Mouse (Mus musculus): ENCODE data around the gene Nrros. TPM values are rescaled to one million over a fixed set of nuclear protein-coding genes. Genes with fewer than 3 reads are reported as not detected.

The Nrros gene
- 8.9 and 9.1 TPM in 2 replicates for polyA plus RNA-seq (2016; fragmentation: Nextera tagmentation; extraction: Ambion mirVana)

DNA sequence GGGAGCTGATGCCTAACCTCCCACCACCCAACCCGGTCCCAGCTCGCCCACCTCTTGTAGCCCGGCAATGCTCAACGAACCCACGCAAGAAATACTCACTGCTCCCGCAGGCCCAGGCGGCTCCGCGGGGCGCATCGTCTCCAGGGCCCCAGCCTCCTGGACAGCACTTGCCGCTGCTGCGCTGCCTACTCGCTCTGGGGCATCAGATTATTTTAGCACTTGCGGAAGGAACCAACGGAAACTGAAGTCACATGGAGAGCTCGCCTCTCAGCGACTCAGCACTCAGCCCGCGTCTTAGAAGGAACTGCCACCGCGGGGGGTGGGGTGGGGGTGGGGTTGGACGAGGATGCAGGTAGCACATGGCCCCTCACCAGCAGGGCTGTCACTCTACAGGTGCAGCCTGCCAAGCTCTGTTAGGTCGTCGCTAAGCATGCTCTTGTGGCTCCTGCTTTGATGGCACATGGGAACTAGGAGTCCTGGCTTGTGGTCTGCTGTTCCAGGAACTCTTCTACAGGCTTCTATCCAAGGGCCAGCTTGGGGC is at the start of gene Nrros:
Gene Nrros, minus strand, starts transcription at position 314 of the 541 bp plus-strand sequence.
- H3K27ac ChIP-seq (replicated peaks) = peak within 1 kb of the TSS; percentile 71; the same call in 1 of the 2 replicates
- peaks cover 27% of the 10 kb centered on the region for H3K27me3 ChIP-seq (ENCODE audit: low read depth, poor library complexity, severe bottlenecking)
- H3K9me3 ChIP-seq (replicated peaks) = no peaks in the 10 kb centered on the region
- H3K4me3 ChIP-seq = peak within 1 kb of the TSS; percentile 52
- no peaks in the 10 kb centered on the region for H3K36me3 ChIP-seq
- 3% methylated on average over 25 of the region's 25 CpGs for WGBS
- DNase-seq (ENCODE audit: low spot score) = peak; percentile 29
- peaks cover 10% of the 10 kb centered on the region for H3K4me1 ChIP-seq

DNA sequence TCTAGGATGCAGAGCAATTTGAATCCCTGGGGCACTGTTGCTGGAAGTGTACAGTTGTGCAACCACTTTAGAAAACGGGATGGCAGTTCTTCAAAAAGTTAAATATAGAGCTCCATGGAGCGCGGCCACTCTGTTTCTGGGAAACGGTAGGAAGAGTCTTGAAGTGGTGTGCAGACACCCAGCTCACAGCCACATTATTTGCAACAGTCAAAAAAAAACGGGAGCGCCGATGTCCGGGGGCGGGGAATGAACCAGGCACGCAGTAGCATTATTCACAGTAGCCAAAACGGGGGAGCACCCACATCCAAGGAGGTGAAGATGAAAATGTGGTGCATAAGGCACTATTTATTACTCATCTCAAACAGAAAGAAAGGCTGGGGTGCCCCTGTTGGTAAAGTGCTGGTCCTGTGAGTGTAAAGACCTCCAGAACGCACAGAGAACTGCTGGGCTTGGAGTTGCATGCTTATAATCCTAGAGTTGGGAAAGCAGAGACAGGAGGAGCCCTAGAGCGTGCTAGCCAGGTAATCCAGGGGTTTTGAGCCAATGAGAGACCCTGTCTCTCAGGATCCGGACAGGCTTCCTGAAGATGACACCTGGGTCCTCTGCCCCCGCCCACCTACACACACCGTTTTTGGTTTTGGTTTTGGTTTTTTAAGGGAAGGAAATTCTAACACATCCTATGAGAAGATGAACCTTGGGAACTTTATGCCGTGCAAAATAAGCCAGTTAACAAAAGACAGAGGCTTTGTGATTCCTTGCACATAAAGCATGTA is 49.6 kb upstream of the Nrros start:
- 82% methylated on average over 17 of the region's 17 CpGs for WGBS
- Histone ChIP-seq H3K4me3 (no peak overlapping the region), H3K27ac (replicated peaks) (no peak overlapping the region), H3K27me3 (ENCODE audit: low read depth, poor library complexity, severe bottlenecking) (no peaks in the 10 kb centered on the region), H3K36me3 (no peaks in the 10 kb centered on the region), H3K4me1 (no peaks in the 10 kb centered on the region), H3K9me3 (replicated peaks) (peaks cover 7% of the 10 kb centered on the region)
- DNase-seq (ENCODE audit: low spot score) = no peak

- Histone ChIP-seq H3K36me3 (no peaks in the 10 kb centered on the region), H3K4me1 (no peaks in the 10 kb centered on the region), H3K4me3 (no peak overlapping the region), H3K27me3 (ENCODE audit: low read depth, poor library complexity, severe bottlenecking) (no peaks in the 10 kb centered on the region), H3K27ac (replicated peaks) (no peak overlapping the region), H3K9me3 (replicated peaks) (peaks cover 15% of the 10 kb centered on the region)
- DNase-seq (ENCODE audit: low spot score) = no peak
Measured at GRCm38 (mm10) chr16:32214156-32214555, 48.8 kb upstream of the Nrros start.

DNA sequence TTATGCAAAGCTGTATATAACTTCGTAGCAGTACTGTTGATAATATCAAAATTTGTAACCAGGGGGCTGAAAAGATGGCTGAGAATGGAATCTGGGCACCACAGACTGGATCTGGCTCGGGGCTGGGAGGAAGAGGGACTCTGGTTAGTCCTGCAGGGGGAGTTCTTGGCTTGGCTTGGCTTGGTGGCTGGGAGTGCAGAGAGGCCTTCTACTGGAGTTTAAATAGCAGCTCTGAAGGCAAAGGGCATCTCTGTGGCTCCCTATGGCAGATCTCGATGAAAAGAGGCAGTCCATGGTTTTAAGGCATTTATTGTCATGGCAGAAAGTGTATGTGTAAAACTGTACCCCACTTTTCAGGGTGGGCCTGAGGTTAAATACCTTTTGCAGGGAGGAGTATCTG is 39.5 kb upstream of the Nrros start:
- peaks cover 7% of the 10 kb centered on the region for H3K4me1 ChIP-seq
- H3K36me3 ChIP-seq = no peaks in the 10 kb centered on the region
- DNase-seq (ENCODE audit: low spot score) = no peak
- no peak overlapping the region for H3K27ac ChIP-seq (replicated peaks)
- WGBS = 65% methylated on average over 3 of the region's 3 CpGs
- H3K4me3 ChIP-seq = no peak overlapping the region
- peaks cover 19% of the 10 kb centered on the region for H3K9me3 ChIP-seq (replicated peaks)
- no peaks in the 10 kb centered on the region for H3K27me3 ChIP-seq (ENCODE audit: low read depth, poor library complexity, severe bottlenecking)

- DNase-seq (ENCODE audit: low spot score) = no peak
- H3K4me3 ChIP-seq = no peak overlapping the region
- 77% methylated on average over 6 of the region's 6 CpGs for WGBS
Measured at GRCm38 (mm10) chr16:32202681-32203080, 37.3 kb upstream of the Nrros start.

DNA sequence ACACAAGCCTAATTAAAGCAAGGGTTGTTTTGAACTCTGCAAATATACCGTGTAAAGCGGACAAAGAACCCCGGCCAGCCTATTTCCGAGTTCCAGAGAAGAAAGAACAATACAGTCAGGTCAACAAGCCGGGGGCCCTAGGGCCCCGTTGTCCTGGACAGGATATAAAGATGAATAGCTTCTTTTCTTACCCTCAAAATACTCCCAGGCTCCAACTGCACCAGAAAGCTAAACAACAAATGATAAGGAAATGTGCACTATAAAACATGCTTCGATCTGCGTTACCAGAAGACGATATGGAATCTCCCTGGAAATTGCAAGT is 35.6 kb upstream of the Nrros start:
- peaks cover 7% of the 10 kb centered on the region for H3K4me1 ChIP-seq
- no peak for DNase-seq (ENCODE audit: low spot score)
- WGBS = 74% methylated on average over 9 of the region's 9 CpGs
- H3K27ac ChIP-seq (replicated peaks) = peak overlapping the region; percentile 55; the same call in 1 of the 2 replicates
- peaks cover 4% of the 10 kb centered on the region; the same call in 1 of the 2 replicates for H3K9me3 ChIP-seq (replicated peaks)
- H3K4me3 ChIP-seq = no peak overlapping the region
- H3K27me3 ChIP-seq (ENCODE audit: low read depth, poor library complexity, severe bottlenecking) = no peaks in the 10 kb centered on the region
- H3K36me3 ChIP-seq = no peaks in the 10 kb centered on the region

More at GRCm38 (mm10) chr16:32202681-32203080, 37.3 kb upstream of the Nrros start:
- H3K27ac ChIP-seq (replicated peaks) = no peak overlapping the region
- no peaks in the 10 kb centered on the region for H3K36me3 ChIP-seq
- H3K4me1 ChIP-seq = peaks cover 7% of the 10 kb centered on the region
- H3K9me3 ChIP-seq (replicated peaks) = peaks cover 4% of the 10 kb centered on the region; the same call in 1 of the 2 replicates
- H3K27me3 ChIP-seq (ENCODE audit: low read depth, poor library complexity, severe bottlenecking) = no peaks in the 10 kb centered on the region

DNA sequence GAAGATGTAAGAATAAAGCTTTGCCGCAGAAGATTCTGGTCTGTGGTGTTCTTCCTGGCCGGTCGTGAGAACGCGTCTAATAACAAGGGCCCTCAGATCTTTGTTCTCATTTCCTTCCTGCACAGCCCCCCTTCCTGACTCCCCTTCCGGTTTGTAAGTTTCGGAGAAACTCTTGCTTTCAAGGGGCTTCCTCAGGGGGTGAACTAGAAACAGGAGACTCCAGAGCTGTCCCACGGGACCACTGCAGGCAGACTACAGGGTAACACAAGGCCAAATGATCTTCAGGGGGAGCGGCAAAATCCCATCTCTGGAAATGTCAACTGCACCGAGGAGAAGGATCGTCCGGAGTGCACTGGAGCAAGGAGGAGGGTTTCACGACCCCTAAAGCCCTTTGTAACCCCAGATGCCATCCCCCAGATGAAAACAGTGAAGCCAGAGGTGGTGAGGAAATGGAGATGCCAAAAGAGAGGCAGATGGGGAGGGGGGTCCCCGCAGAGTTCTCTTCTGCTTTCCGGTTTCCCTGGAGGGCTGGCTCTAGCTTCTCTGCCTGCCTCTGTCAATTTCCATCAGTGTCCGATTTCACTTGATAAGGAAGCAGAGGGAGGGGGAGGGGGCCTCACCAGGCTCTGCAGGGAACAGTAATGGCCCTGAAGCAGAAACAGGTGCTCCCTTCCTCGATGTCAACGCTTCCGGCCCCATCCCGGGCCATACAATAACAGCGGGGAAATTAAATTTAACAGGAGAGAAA is 35.0 kb upstream of the Nrros start:
- WGBS = 73% methylated on average over 21 of the region's 21 CpGs
- Histone ChIP-seq H3K36me3 (no peaks in the 10 kb centered on the region), H3K4me1 (peaks cover 7% of the 10 kb centered on the region), H3K27ac (replicated peaks) (peak overlapping the region; percentile 55; the same call in 1 of the 2 replicates), H3K27me3 (ENCODE audit: low read depth, poor library complexity, severe bottlenecking) (no peaks in the 10 kb centered on the region), H3K9me3 (replicated peaks) (peaks cover 4% of the 10 kb centered on the region; the same call in 1 of the 2 replicates), H3K4me3 (0 out of 2 replicates have a peak overlapping the region, but pooled peaks have one; percentile 2)
- no peak for DNase-seq (ENCODE audit: low spot score)

- H3K4me3 ChIP-seq = no peak overlapping the region
- 58% methylated on average over 12 of the region's 12 CpGs for WGBS
- 0 out of 2 replicates have a peak overlapping the region, but pooled peaks have one; percentile 6 for H3K27ac ChIP-seq (replicated peaks)
- no peaks in the 10 kb centered on the region for H3K36me3 ChIP-seq
- no peaks in the 10 kb centered on the region for H3K9me3 ChIP-seq (replicated peaks)
- H3K27me3 ChIP-seq (ENCODE audit: low read depth, poor library complexity, severe bottlenecking) = no peaks in the 10 kb centered on the region
- H3K4me1 ChIP-seq = no peaks in the 10 kb centered on the region
- DNase-seq (ENCODE audit: low spot score) = no peak
Measured at GRCm38 (mm10) chr16:32190011-32190441, 24.6 kb upstream of the Nrros start.

DNA sequence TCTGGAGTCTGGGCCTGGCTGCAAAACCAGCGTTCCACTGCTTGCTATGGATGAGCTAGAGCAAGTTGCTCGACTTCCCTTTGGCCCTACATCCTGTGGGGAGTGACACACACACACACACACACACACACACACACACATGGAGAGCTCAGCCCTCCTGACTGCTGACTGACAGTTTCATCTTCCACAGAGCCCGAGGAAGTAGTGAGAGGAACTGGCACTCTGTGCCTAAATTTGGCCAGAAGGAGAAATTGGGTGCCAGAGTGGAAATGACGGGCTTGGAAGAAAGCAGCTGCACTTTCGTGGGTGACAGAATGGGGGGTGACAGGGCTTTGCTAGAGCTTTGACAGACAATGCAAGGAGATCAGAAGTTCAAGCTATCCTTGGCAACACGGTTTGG is 23.7 kb upstream of the Nrros start:
- no peak for DNase-seq (ENCODE audit: low spot score)
- WGBS = 83% methylated on average over 6 of the region's 6 CpGs
- Histone ChIP-seq H3K27me3 (ENCODE audit: low read depth, poor library complexity, severe bottlenecking) (no peaks in the 10 kb centered on the region), H3K4me3 (no peak overlapping the region), H3K36me3 (no peaks in the 10 kb centered on the region), H3K27ac (replicated peaks) (no peak overlapping the region), H3K9me3 (replicated peaks) (no peaks in the 10 kb centered on the region), H3K4me1 (no peaks in the 10 kb centered on the region)

GRCm38 (mm10) chr16:32186056-32186455 is 20.7 kb upstream of the Nrros start:
- H3K4me3 ChIP-seq = no peak overlapping the region
- H3K4me1 ChIP-seq = no peaks in the 10 kb centered on the region
- DNase-seq (ENCODE audit: low spot score) = no peak
- H3K36me3 ChIP-seq = no peaks in the 10 kb centered on the region
- no peaks in the 10 kb centered on the region for H3K9me3 ChIP-seq (replicated peaks)
- H3K27ac ChIP-seq (replicated peaks) = no peak overlapping the region
- no peaks in the 10 kb centered on the region for H3K27me3 ChIP-seq (ENCODE audit: low read depth, poor library complexity, severe bottlenecking)
- WGBS = 95% methylated on average over 5 of the region's 5 CpGs

DNA sequence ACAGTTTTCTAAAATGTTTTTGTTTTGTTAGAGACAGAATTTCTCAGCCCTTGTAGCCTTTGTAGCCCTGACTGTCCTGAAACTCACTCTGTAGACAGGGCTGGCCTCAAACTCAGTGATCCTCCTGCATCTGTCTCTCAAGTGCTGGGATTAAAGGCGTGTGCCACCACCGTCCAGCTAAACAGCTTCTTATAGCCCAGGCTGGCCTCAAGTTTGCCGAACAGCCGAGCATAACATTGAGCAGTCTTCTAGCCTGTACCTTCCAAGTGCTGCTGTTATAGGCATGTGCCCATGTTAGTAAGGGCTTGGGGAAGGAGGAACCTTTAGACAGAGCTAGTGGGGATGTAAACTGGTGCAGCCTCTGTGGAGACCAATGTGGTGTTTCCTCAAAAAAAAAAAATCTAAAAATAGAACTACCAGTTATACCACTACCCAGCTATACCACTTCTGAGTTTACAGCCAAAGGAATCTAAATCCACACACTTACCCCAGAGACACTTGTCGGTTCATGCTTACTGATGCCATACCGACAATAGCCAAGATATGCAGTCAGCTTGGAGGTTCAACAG is 14.0 kb upstream of the Nrros start, which contains the start of gene Bex6:
Gene Bex6, plus strand, starts transcription at position 491 of the 569 bp plus-strand sequence.
- no peak within 1 kb of the TSS for H3K27ac ChIP-seq (replicated peaks)
- no peaks in the 10 kb centered on the region for H3K27me3 ChIP-seq (ENCODE audit: low read depth, poor library complexity, severe bottlenecking)
- H3K4me3 ChIP-seq = no peak within 1 kb of the TSS
- no peaks in the 10 kb centered on the region for H3K36me3 ChIP-seq
- no peaks in the 10 kb centered on the region for H3K9me3 ChIP-seq (replicated peaks)
- H3K4me1 ChIP-seq = peaks cover 10% of the 10 kb centered on the region
- DNase-seq (ENCODE audit: low spot score) = no peak
- WGBS = 92% methylated on average over 6 of the region's 6 CpGs

- Histone ChIP-seq H3K4me1 (peaks cover 15% of the 10 kb centered on the region), H3K36me3 (no peaks in the 10 kb centered on the region), H3K27me3 (ENCODE audit: low read depth, poor library complexity, severe bottlenecking) (no peaks in the 10 kb centered on the region), H3K9me3 (replicated peaks) (no peaks in the 10 kb centered on the region), H3K4me3 (no peak overlapping the region), H3K27ac (replicated peaks) (peak overlapping the region; percentile 59)
- DNase-seq (ENCODE audit: low spot score) = no peak
- WGBS = 61% methylated on average over 18 of the region's 18 CpGs
Measured at GRCm38 (mm10) chr16:32176896-32177686, 11.7 kb upstream of the Nrros start.

Measured in midbrain, embryonic 10.5 days (tissue).